Mouse (Mus musculus) ES-E14 (cell line): ENCODE data around the gene Cmip. TPM values are rescaled to one million over a fixed set of nuclear protein-coding genes. Genes with fewer than 3 reads are reported as not detected.

Experiments used
- DNase-seq: peaks from one replicate; pipeline ENCODE4 v3.0.0-alpha.2; 2013; ENCODE audit warnings: low read depth, low spot score
- H3K27ac ChIP-seq: 2 replicates; pipeline ENCODE4 v1.5.1; 2012; ENCODE audit warnings: low read depth, mild to moderate bottlenecking, low read length, moderate library complexity, mixed read lengths; ENCODE audit not compliant: poor library complexity, insufficient read depth, severe bottlenecking
- H3K36me3 ChIP-seq: 2 replicates; pipeline ENCODE4 v1.6.1; 2012; ENCODE audit warnings: mild to moderate bottlenecking, low read length, moderate library complexity, mixed read lengths; ENCODE audit not compliant: control insufficient read depth, poor library complexity, insufficient read depth, severe bottlenecking
- H3K4me1 ChIP-seq, 2 experiments: fragments of 150-350 bp in 1 of 2; sonication (generic) in 1 of 2; 2 replicates each; pipeline ENCODE4 v1.6.1; 2012; ENCODE audit warnings: low read length in 2 of 2, mild to moderate bottlenecking in 1 of 2, mixed read lengths in 1 of 2; ENCODE audit not compliant: control insufficient read depth in 2 of 2, insufficient read depth in 2 of 2, poor library complexity in 1 of 2
- H3K4me3 ChIP-seq, 2 experiments: fragments of 150-350 bp in 1 of 2; sonication (generic) in 1 of 2; 2 replicates each; pipeline ENCODE4 v1.5.1; 2012; ENCODE audit warnings: low read length in 2 of 2, low read depth in 1 of 2, mild to moderate bottlenecking in 1 of 2, mixed read lengths in 1 of 2; ENCODE audit not compliant: insufficient read depth in 1 of 2, poor library complexity in 1 of 2, severe bottlenecking in 1 of 2
- H3K9ac ChIP-seq: 2 replicates; pipeline ENCODE4 v1.6.1; 2012; ENCODE audit warnings: low read depth, mild to moderate bottlenecking, low read length, mixed read lengths; ENCODE audit not compliant: poor library complexity, insufficient read depth, severe bottlenecking
- H3K9me3 ChIP-seq: fragments of 150-350 bp; sonication (generic); 2 replicates; pipeline ENCODE4 v1.6.1; 2012; ENCODE audit warnings: low read depth, mild to moderate bottlenecking, low read length; ENCODE audit not compliant: control insufficient read depth, insufficient read depth
- CHD2 ChIP-seq: IDR thresholded peaks from 2 replicates; pipeline ENCODE4 v1.6.1; 2014; ENCODE audit warnings: mild to moderate bottlenecking, low read depth, low read length, inconsistent platforms
- HCFC1 ChIP-seq: IDR thresholded peaks from 2 replicates; pipeline ENCODE4 v1.6.1; 2012; ENCODE audit warnings: low read length, inconsistent platforms, borderline replicate concordance; ENCODE audit not compliant: insufficient read depth
- MAFK ChIP-seq: IDR thresholded peaks from 2 replicates; pipeline ENCODE4 v1.6.1; 2014; ENCODE audit warnings: mild to moderate bottlenecking, low read depth, low read length, inconsistent platforms; ENCODE audit not compliant: insufficient read depth
- ZC3H11A ChIP-seq: IDR thresholded peaks from 2 replicates; pipeline ENCODE4 v1.6.1; 2012; ENCODE audit warnings: low read depth, mild to moderate bottlenecking, inconsistent platforms, low read length, borderline replicate concordance
- ZNF384 ChIP-seq: IDR thresholded peaks from 2 replicates; pipeline ENCODE4 v1.6.1; 2012; ENCODE audit warnings: low read depth, low read length, inconsistent platforms
- in situ Hi-C, 2 experiments: fragments of 600-800 bp; cut with MboI; formaldehyde crosslinking; loops; one replicate each; pipeline ENCODE4 v1.15.1; 2025; ENCODE audit warnings: low sequenced_read_pairs in 2 of 2, inconsistent platforms in 1 of 2; ENCODE audit not compliant: unreplicated experiment in 2 of 2
- total RNA-seq: library from RNA; depleted of rRNA; stranded (reverse); fragments of 300-350 nt; gene quantifications from 2 replicates; pipeline ENCODE4 v1.2.3, GENCODE M21; 2012

Cmip gene
- total RNA-seq, 1 experiment: 26.3 TPM

- TF ChIP-seq MAFK (no peak), ZC3H11A (no peak), ZNF384 (no peak), HCFC1 (no peak), CHD2 (no peak)
- in situ Hi-C loops: no loop called here
- Histone ChIP-seq H3K9me3 (no peaks in the 10 kb centered on the region), H3K9ac (no peak overlapping the region), H3K27ac (no peak overlapping the region), H3K4me1 (no peaks in the 10 kb centered on the region), H3K4me3 (no peak overlapping the region), H3K36me3 (peaks cover 55% of the 10 kb centered on the region)
- DNase-seq: no peak
Measured at GRCm38 (mm10) chr8:117428524-117429162, 171.8 kb downstream of the Cmip start.

GRCm38 (mm10) chr8:117430624-117431023, 173.8 kb downstream of the Cmip start:
- no peak for DNase-seq
- in situ Hi-C loops: no loop called here
- no peak overlapping the region for H3K27ac ChIP-seq
- no peaks in the 10 kb centered on the region for H3K4me1 ChIP-seq
- H3K9me3 ChIP-seq: no peaks in the 10 kb centered on the region
- H3K36me3 ChIP-seq: peaks cover 57% of the 10 kb centered on the region
- no peak overlapping the region for H3K4me3 ChIP-seq
- H3K9ac ChIP-seq: no peak overlapping the region
- no peak for TF ChIP-seq CHD2

GRCm38 (mm10) chr8:117431554-117431953, 174.7 kb downstream of the Cmip start:
- Histone ChIP-seq H3K9me3 (no peaks in the 10 kb centered on the region), H3K9ac (no peak overlapping the region), H3K4me3 (no peak overlapping the region), H3K4me1 (peaks cover 0 to 5% of the 10 kb centered on the region in 2 experiments; a peak in 2 of 4 replicates), H3K36me3 (peaks cover 59% of the 10 kb centered on the region), H3K27ac (no peak overlapping the region)
- DNase-seq: no peak
- in situ Hi-C loops: no loop called here
- no peak for TF ChIP-seq CHD2
- TF ChIP-seq ZC3H11A: no peak
- no peak for TF ChIP-seq MAFK
- TF ChIP-seq ZNF384: no peak
- TF ChIP-seq HCFC1: no peak

- H3K27ac ChIP-seq: no peak overlapping the region
- DNase-seq: no peak
- peaks cover 62% of the 10 kb centered on the region for H3K36me3 ChIP-seq
- no peaks in the 10 kb centered on the region for H3K9me3 ChIP-seq
- H3K4me1 ChIP-seq: peaks cover 0 to 9% of the 10 kb centered on the region in 2 experiments; a peak in 2 of 4 replicates
- H3K4me3 ChIP-seq: no peak overlapping the region
- in situ Hi-C loops: no loop called here
- no peak for TF ChIP-seq ZC3H11A
- no peak for TF ChIP-seq HCFC1
- TF ChIP-seq MAFK: no peak
- TF ChIP-seq ZNF384: no peak
- TF ChIP-seq CHD2: no peak
- H3K9ac ChIP-seq: no peak overlapping the region
Measured at GRCm38 (mm10) chr8:117432111-117432510, 175.2 kb downstream of the Cmip start.

- no peak overlapping the region for H3K9ac ChIP-seq
- no peak for DNase-seq
- H3K36me3 ChIP-seq: peaks cover 67% of the 10 kb centered on the region
- no peak overlapping the region for H3K4me3 ChIP-seq
- H3K9me3 ChIP-seq: no peaks in the 10 kb centered on the region
- H3K4me1 ChIP-seq: peaks cover 0 to 10% of the 10 kb centered on the region in 2 experiments; a peak in 2 of 4 replicates
- no peak overlapping the region for H3K27ac ChIP-seq
- in situ Hi-C loops: no loop called here
- TF ChIP-seq MAFK: no peak
- TF ChIP-seq HCFC1: no peak
- no peak for TF ChIP-seq ZNF384
- TF ChIP-seq CHD2: no peak
- TF ChIP-seq ZC3H11A: no peak
Measured at GRCm38 (mm10) chr8:117433968-117434367, 177.1 kb downstream of the Cmip start.
